Mouse (Mus musculus): ENCODE results near the gene Surf2. TPM values are rescaled to one million over a fixed set of nuclear protein-coding genes. Genes with fewer than 3 reads are reported as not detected.

Surf2 gene
- total and polyA plus RNA-seq, 3 experiments, result 28.7 to 77.1 (median 43.9) TPM

DNA sequence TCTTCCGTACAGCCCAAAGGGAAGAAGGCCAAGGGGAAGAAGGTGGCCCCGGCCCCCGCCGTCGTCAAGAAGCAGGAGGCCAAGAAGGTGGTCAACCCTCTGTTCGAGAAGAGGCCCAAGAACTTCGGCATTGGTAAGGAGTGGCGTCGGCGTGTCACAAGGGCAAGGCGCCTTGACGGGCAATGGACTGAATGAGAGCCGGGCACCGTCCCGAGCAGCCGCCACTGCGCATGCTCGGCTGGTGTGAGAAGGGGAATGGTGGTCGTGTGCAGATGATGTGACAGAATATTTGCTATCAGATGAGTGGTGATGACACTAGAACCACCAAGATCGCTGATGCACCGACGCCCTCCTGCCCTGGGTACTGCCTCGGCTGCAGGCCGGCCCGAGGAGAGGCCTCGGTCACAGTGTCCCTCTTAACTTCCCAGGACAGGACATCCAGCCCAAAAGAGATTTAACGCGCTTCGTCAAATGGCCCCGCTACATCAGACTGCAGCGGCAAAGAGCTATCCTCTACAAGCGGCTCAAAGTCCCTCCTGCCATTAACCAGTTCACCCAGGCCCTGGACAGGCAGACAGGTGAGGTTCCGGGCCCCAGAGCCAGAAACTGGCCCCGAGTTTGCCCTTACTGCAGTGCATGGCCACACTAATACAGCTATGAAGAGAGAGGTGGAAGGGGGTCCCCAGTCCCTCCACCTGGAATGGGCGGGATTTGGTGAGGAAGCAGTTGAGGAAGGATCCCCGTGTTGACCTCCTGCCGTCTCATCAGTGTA, 5.0 kb upstream of the Surf2 start:
- peaks cover 51 to 64% of the 10 kb centered on the region in 2 experiments for H3K36me3 ChIP-seq (replicated peaks in 1 of 2; ENCODE audit: control insufficient read depth in 1 of 2, insufficient read depth in 1 of 2, low read length in 1 of 2)
- DNase-seq (ENCODE audit: extremely low read depth), result no peak
- dilution Hi-C loops (cut with MboI; ENCODE audit: extremely low pct_ligation_motif_present, extremely low pct_unique_long_range_greater_than_20kb, low sequenced_read_pairs), result no loop called here

DNA sequence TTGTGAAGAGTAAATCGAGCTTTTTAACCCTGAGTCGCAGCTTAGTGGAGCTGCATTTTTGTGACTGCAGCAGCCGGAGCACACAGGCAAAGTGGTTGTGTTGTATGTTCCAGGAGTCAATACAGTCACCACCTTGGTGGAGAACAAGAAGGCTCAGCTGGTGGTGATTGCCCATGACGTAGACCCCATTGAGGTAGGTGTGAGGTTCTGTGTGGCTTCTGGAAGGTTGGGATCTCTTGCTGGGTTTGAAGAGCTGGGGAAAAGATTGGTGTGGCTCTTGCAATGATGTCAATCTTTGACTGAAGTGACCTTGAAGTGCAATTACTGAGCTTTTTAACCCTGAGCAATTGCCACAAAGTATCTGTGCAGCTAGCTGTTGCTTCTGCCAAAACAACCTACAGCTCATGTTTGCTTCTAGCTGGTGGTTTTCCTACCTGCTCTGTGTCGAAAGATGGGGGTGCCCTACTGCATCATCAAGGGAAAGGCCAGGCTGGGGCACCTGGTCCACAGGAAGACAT, 3.9 kb upstream of the Surf2 start:
- dilution Hi-C loops (cut with MboI; ENCODE audit: extremely low pct_ligation_motif_present, extremely low pct_unique_long_range_greater_than_20kb, low sequenced_read_pairs), result no loop called here
- no peak overlapping the region for H3K27ac ChIP-seq (ENCODE audit: insufficient read depth, low read depth)
- TF ChIP-seq POLR2A (IDR thresholded peaks at IDR 0.05; ENCODE audit: low read depth, low read length) (peak; percentile 34), ZMIZ1 (IDR thresholded peaks at IDR 0.05; ENCODE audit: low read depth, low read length) (no peak), POLR2AphosphoS2 (IDR thresholded peaks at IDR 0.05; ENCODE audit: low read depth, low read length) (no peak), MYC (IDR thresholded peaks at IDR 0.05; ENCODE audit: low read depth, low read length) (no peak), MAX (IDR thresholded peaks at IDR 0.05; ENCODE audit: low read length) (no peak), ETS1 (conservative IDR thresholded peaks at IDR 0.05; ENCODE audit: low read depth, low read length) (no peak), UBTF (IDR thresholded peaks at IDR 0.05; ENCODE audit: low read depth, low read length) (no peak), GABPA (IDR thresholded peaks at IDR 0.05; ENCODE audit: insufficient replicate concordance, low read depth, low read length) (no peak), SIN3A (IDR thresholded peaks at IDR 0.05; ENCODE audit: low read length) (peak; percentile 55; the same call in 1 of the 2 replicates), PAX5 (IDR thresholded peaks at IDR 0.05; ENCODE audit: low read length) (no peak)

More for the DNA sequence above, 5.0 kb upstream of the Surf2 start:
- Histone ChIP-seq H3K4me3 (replicated peaks in 1 of 3; ENCODE audit: low read depth in 2 of 3, low read length in 2 of 3, poor library complexity in 1 of 3) (peak overlapping the region; percentile 69 to 98 (median 97)), H3K27me3 (replicated peaks) (no peaks in the 10 kb centered on the region), H3K4me2 (ENCODE audit: insufficient read depth, low read depth, poor library complexity, severe bottlenecking) (peak overlapping the region; percentile 83), H3K79me2 (replicated peaks; ENCODE audit: control insufficient read depth, extremely low read depth, insufficient read depth, poor library complexity, severe bottlenecking) (peaks cover 76% of the 10 kb centered on the region), H3K9ac (ENCODE audit: insufficient read depth, low read depth) (peak overlapping the region; percentile 98), H3K9me3 (replicated peaks; ENCODE audit: low read length) (no peaks in the 10 kb centered on the region), H3K27ac (ENCODE audit: insufficient read depth, low read depth) (peak overlapping the region; percentile 83), H3K4me1 (ENCODE audit: control insufficient read depth in 1 of 2, insufficient read depth in 2 of 2) (peaks cover 21 to 52% of the 10 kb centered on the region in 2 experiments)
- in situ Hi-C loops (cut with MboI; ENCODE audit: low pct_ligation_motif_present, low pct_unique_long_range_greater_than_20kb, low sequenced_read_pairs), result no loop called here
- no peak for TF ChIP-seq ZNF384 (IDR thresholded peaks at IDR 0.05; ENCODE audit: low read depth, low read length)
- no peak; the same call in 1 of the 2 replicates for TF ChIP-seq CHD2 (IDR thresholded peaks at IDR 0.05; ENCODE audit: low read length)
- 0 out of 2 replicates have a peak, but pooled peaks have one; percentile 8 for TF ChIP-seq RCOR1 (conservative IDR thresholded peaks at IDR 0.05; ENCODE audit: low read depth, low read length)
- TF ChIP-seq PAX5 (IDR thresholded peaks at IDR 0.05; ENCODE audit: low read length), result no peak
- peak; percentile 82 for TF ChIP-seq NRF1 (IDR thresholded peaks at IDR 0.05; ENCODE audit: low read depth, low read length)
- TF ChIP-seq JUN (IDR thresholded peaks at IDR 0.05; ENCODE audit: insufficient read depth, low read depth, low read length), result no peak
- 0 out of 2 replicates have a peak, but pooled peaks have one; percentile 60 for TF ChIP-seq ZMIZ1 (IDR thresholded peaks at IDR 0.05; ENCODE audit: low read depth, low read length)
- no peak for TF ChIP-seq TCF12 (IDR thresholded peaks at IDR 0.05; ENCODE audit: low read depth, low read length)
- TF ChIP-seq ELF1 (IDR thresholded peaks at IDR 0.05; ENCODE audit: low read depth, low read length), result no peak; the same call in 1 of the 2 replicates
- TF ChIP-seq MXI1 (IDR thresholded peaks at IDR 0.05; ENCODE audit: low read depth, low read length), result no peak
- TF ChIP-seq RAD21 (IDR thresholded peaks at IDR 0.05; ENCODE audit: low read depth, low read length), result no peak
- no peak for TF ChIP-seq HCFC1 (IDR thresholded peaks at IDR 0.05; ENCODE audit: low read depth, low read length)
- no peak for TF ChIP-seq USF1 (IDR thresholded peaks at IDR 0.05; ENCODE audit: low read depth, low read length)

More for the DNA sequence above, 3.9 kb upstream of the Surf2 start:
- H3K4me1 ChIP-seq (ENCODE audit: control insufficient read depth in 1 of 2, insufficient read depth in 2 of 2), result peaks cover 24 to 50% of the 10 kb centered on the region in 2 experiments
- H3K4me2 ChIP-seq (ENCODE audit: insufficient read depth, low read depth, poor library complexity, severe bottlenecking), result peak overlapping the region; percentile 83
- DNase-seq (ENCODE audit: extremely low read depth), result no peak
- in situ Hi-C loops (cut with MboI; ENCODE audit: low pct_ligation_motif_present, low pct_unique_long_range_greater_than_20kb, low sequenced_read_pairs), result no loop called here
- peak overlapping the region; percentile 98 for H3K9ac ChIP-seq (ENCODE audit: insufficient read depth, low read depth)
- peak overlapping the region; percentile 69 to 98 (median 97) for H3K4me3 ChIP-seq (replicated peaks in 1 of 3; ENCODE audit: low read depth in 2 of 3, low read length in 2 of 3, poor library complexity in 1 of 3)
- peaks cover 41 to 55% of the 10 kb centered on the region in 2 experiments for H3K36me3 ChIP-seq (replicated peaks in 1 of 2; ENCODE audit: control insufficient read depth in 1 of 2, insufficient read depth in 1 of 2, low read length in 1 of 2)
- peaks cover 85% of the 10 kb centered on the region for H3K79me2 ChIP-seq (replicated peaks; ENCODE audit: control insufficient read depth, extremely low read depth, insufficient read depth, poor library complexity, severe bottlenecking)
- no peaks in the 10 kb centered on the region for H3K27me3 ChIP-seq (replicated peaks)
- H3K9me3 ChIP-seq (replicated peaks; ENCODE audit: low read length), result no peaks in the 10 kb centered on the region

All from CH12.LX (cell line).